Mouse (Mus musculus): ENCODE data around the gene Psenen. TPM values are rescaled to one million over a fixed set of nuclear protein-coding genes. Genes with fewer than 3 reads are reported as not detected.

Gene Psenen
- polyA plus RNA-seq, 1 experiment from 2014 or later, result 190 TPM

GRCm38 (mm10) chr7:30584339-30584738, 20.9 kb upstream of the Psenen start:
- H3K4me3 ChIP-seq (replicated peaks; ENCODE audit: low read depth, low read length), result no peak overlapping the region
- DNase-seq (ENCODE audit: low spot score) (no peak), ATAC-seq (replicated peaks; ENCODE audit: low FRiP score, low read depth) (no peak)
- peaks cover 65% of the 10 kb centered on the region for H3K36me3 ChIP-seq (ENCODE audit: insufficient read depth, low read length)
- H3K27me3 ChIP-seq (ENCODE audit: insufficient read depth, low read length), result no peaks in the 10 kb centered on the region
- WGBS, result 89% methylated on average over 10 of the region's 10 CpGs
- no peak for TF ChIP-seq CTCF (IDR thresholded peaks at IDR 0.05; ENCODE audit: low read depth)
- H3K4me1 ChIP-seq (replicated peaks; ENCODE audit: insufficient read depth, low read length), result peaks cover 6% of the 10 kb centered on the region; the same call in 1 of the 2 replicates
- no peaks in the 10 kb centered on the region for H3K9me3 ChIP-seq (replicated peaks; ENCODE audit: low read length)
- H3K9ac ChIP-seq (ENCODE audit: low read depth, low read length), result no peak overlapping the region
- no peak overlapping the region for H3K4me2 ChIP-seq (ENCODE audit: low read length)
- no peak overlapping the region for H3K27ac ChIP-seq

DNA sequence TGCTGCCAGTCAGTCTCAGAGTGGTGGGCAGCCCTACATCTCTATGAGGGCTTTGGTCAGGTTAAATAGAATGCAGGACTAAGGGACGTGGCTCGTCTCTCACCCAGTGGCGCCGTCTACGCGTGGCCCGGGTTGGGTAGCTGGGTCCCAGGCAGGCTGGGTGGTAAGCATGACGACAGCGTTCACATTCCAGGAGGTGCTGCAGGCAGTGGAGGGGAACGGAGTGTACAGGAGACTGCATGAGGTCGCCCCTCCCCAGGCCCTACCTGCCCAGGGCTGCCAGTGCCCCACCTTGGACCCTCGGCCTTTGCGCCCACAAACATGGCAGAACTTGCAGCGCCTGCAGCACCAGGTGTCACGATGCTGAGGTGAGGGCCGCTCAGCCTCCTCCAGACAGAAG, 18.1 kb upstream of the Psenen start:
- H3K4me3 ChIP-seq (replicated peaks; ENCODE audit: low read depth, low read length), result no peak overlapping the region
- 85% methylated on average over 16 of the region's 16 CpGs for WGBS
- peak; percentile 61 for ATAC-seq (replicated peaks; ENCODE audit: low FRiP score, low read depth)

DNA sequence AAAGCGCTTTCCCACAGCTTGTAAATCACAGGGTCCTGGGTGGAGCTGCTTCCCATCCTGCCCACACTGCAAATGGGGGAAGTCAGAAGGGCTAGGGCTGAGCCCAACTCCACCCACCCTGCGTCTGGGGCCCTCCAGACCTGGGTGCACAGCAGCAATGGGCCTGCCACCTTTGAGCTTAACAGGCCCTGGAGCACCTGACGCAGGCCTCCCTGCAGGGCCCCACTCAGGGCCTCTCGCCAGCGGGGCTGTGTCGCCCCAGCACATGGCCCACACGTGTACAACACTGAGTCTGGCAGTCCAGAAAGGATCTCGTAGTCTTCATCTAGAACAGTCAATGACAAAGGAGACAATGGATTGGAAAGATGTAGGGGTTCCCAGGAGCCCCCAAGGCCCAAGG, 16.5 kb upstream of the Psenen start:
- Histone ChIP-seq H3K36me3 (ENCODE audit: insufficient read depth, low read length) (peaks cover 94% of the 10 kb centered on the region), H3K4me3 (replicated peaks; ENCODE audit: low read depth, low read length) (no peak overlapping the region), H3K27ac (no peak overlapping the region), H3K27me3 (ENCODE audit: insufficient read depth, low read length) (no peaks in the 10 kb centered on the region), H3K9me3 (replicated peaks; ENCODE audit: low read length) (no peaks in the 10 kb centered on the region), H3K9ac (ENCODE audit: low read depth, low read length) (no peak overlapping the region), H3K4me1 (replicated peaks; ENCODE audit: insufficient read depth, low read length) (no peaks in the 10 kb centered on the region), H3K4me2 (ENCODE audit: low read length) (no peak overlapping the region)
- DNase-seq (ENCODE audit: low spot score) (no peak), ATAC-seq (replicated peaks; ENCODE audit: low FRiP score, low read depth) (no peak)
- TF ChIP-seq CTCF (IDR thresholded peaks at IDR 0.05; ENCODE audit: low read depth), result no peak
- WGBS, result 93% methylated on average over 8 of the region's 8 CpGs

More for the DNA sequence above, 18.1 kb upstream of the Psenen start:
- Histone ChIP-seq H3K4me2 (ENCODE audit: low read length) (no peak overlapping the region), H3K27me3 (ENCODE audit: insufficient read depth, low read length) (no peaks in the 10 kb centered on the region), H3K27ac (no peak overlapping the region), H3K9me3 (replicated peaks; ENCODE audit: low read length) (no peaks in the 10 kb centered on the region), H3K4me1 (replicated peaks; ENCODE audit: insufficient read depth, low read length) (no peaks in the 10 kb centered on the region), H3K36me3 (ENCODE audit: insufficient read depth, low read length) (peaks cover 89% of the 10 kb centered on the region), H3K9ac (ENCODE audit: low read depth, low read length) (no peak overlapping the region)
- DNase-seq (ENCODE audit: low spot score), result no peak
- TF ChIP-seq CTCF (IDR thresholded peaks at IDR 0.05; ENCODE audit: low read depth), result no peak

DNA sequence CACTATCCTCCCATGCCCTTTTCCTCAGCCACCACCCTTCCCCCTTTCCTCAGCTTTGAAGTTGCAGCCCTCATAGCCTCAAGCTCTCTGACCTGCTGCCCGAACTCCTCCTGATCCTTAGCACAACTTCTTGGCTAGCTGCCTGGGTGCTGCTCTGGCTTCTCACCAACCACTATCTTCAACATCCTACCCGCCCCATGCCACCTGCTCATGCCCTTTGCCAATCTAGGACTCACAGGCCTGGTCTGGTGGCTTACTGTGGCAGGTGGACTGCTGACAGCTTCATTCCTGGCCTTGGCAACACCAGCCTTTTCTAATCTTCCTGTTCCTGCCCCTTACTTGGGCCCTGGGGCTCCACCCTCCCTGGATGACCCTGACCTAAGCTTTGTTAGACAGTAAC, 9.5 kb upstream of the Psenen start:
- H3K4me2 ChIP-seq (ENCODE audit: low read length), result no peak overlapping the region
- no peaks in the 10 kb centered on the region for H3K27me3 ChIP-seq (ENCODE audit: insufficient read depth, low read length)
- H3K27ac ChIP-seq, result no peak overlapping the region
- ATAC-seq (replicated peaks; ENCODE audit: low FRiP score, low read depth), result no peak
- H3K4me3 ChIP-seq (replicated peaks; ENCODE audit: low read depth, low read length), result no peak overlapping the region
- no peaks in the 10 kb centered on the region for H3K4me1 ChIP-seq (replicated peaks; ENCODE audit: insufficient read depth, low read length)
- no peak for DNase-seq (ENCODE audit: low spot score)
- TF ChIP-seq CTCF (IDR thresholded peaks at IDR 0.05; ENCODE audit: low read depth), result no peak
- peaks cover 89% of the 10 kb centered on the region for H3K36me3 ChIP-seq (ENCODE audit: insufficient read depth, low read length)
- no peaks in the 10 kb centered on the region for H3K9me3 ChIP-seq (replicated peaks; ENCODE audit: low read length)
- WGBS, result 78% methylated on average over 2 of the region's 2 CpGs
- no peak overlapping the region for H3K9ac ChIP-seq (ENCODE audit: low read depth, low read length)

DNA sequence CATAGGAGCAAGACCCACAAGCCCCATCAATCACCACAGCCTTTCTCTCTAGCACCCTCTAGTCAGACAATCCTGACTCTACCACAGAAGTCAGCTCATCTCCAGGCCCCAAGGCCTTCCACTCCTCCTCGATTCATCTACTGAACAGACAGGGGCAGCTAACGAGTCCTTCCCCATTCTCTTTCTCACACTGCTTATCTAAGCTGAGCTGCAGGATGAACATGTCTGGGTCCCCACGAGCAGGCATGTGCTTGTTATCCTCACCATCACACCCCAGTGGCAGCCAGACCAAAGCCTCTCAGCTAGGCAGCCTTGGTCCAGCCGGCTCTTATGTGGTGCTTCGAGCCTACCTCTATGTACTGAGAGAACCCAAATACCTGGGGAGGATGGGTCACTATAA, 9.0 kb upstream of the Psenen start:
- no peak for ATAC-seq (replicated peaks; ENCODE audit: low FRiP score, low read depth)
- DNase-seq (ENCODE audit: low spot score), result no peak
- no peak overlapping the region for H3K27ac ChIP-seq
- WGBS, result 86% methylated on average over 5 of the region's 5 CpGs
- H3K27me3 ChIP-seq (ENCODE audit: insufficient read depth, low read length), result no peaks in the 10 kb centered on the region
- H3K4me2 ChIP-seq (ENCODE audit: low read length), result no peak overlapping the region
- H3K36me3 ChIP-seq (ENCODE audit: insufficient read depth, low read length), result peaks cover 83% of the 10 kb centered on the region
- TF ChIP-seq CTCF (IDR thresholded peaks at IDR 0.05; ENCODE audit: low read depth), result no peak
- no peaks in the 10 kb centered on the region for H3K4me1 ChIP-seq (replicated peaks; ENCODE audit: insufficient read depth, low read length)
- no peak overlapping the region for H3K4me3 ChIP-seq (replicated peaks; ENCODE audit: low read depth, low read length)
- H3K9me3 ChIP-seq (replicated peaks; ENCODE audit: low read length), result no peaks in the 10 kb centered on the region
- H3K9ac ChIP-seq (ENCODE audit: low read depth, low read length), result no peak overlapping the region

GRCm38 (mm10) chr7:30567555-30567954, 4.1 kb upstream of the Psenen start:
- DNase-seq (ENCODE audit: low spot score) (no peak), ATAC-seq (replicated peaks; ENCODE audit: low FRiP score, low read depth) (no peak)
- peaks cover 47% of the 10 kb centered on the region for H3K36me3 ChIP-seq (ENCODE audit: insufficient read depth, low read length)
- no peak overlapping the region for H3K27ac ChIP-seq
- H3K4me1 ChIP-seq (replicated peaks; ENCODE audit: insufficient read depth, low read length), result no peaks in the 10 kb centered on the region
- no peaks in the 10 kb centered on the region for H3K9me3 ChIP-seq (replicated peaks; ENCODE audit: low read length)
- 84% methylated on average over 11 of the region's 11 CpGs for WGBS
- no peak for TF ChIP-seq CTCF (IDR thresholded peaks at IDR 0.05; ENCODE audit: low read depth)
- H3K27me3 ChIP-seq (ENCODE audit: insufficient read depth, low read length), result no peaks in the 10 kb centered on the region
- no peak overlapping the region for H3K9ac ChIP-seq (ENCODE audit: low read depth, low read length)
- H3K4me2 ChIP-seq (ENCODE audit: low read length), result no peak overlapping the region
- H3K4me3 ChIP-seq (replicated peaks; ENCODE audit: low read depth, low read length), result no peak overlapping the region

GRCm38 (mm10) chr7:30566033-30566432, 2.6 kb upstream of the Psenen start:
- H3K9me3 ChIP-seq (replicated peaks; ENCODE audit: low read length), result no peaks in the 10 kb centered on the region
- H3K4me1 ChIP-seq (replicated peaks; ENCODE audit: insufficient read depth, low read length), result no peaks in the 10 kb centered on the region
- WGBS, result 73% methylated on average over 9 of the region's 9 CpGs
- no peak for ATAC-seq (replicated peaks; ENCODE audit: low FRiP score, low read depth)
- H3K36me3 ChIP-seq (ENCODE audit: insufficient read depth, low read length), result peaks cover 39% of the 10 kb centered on the region
- H3K27me3 ChIP-seq (ENCODE audit: insufficient read depth, low read length), result no peaks in the 10 kb centered on the region
- H3K4me2 ChIP-seq (ENCODE audit: low read length), result no peak overlapping the region
- TF ChIP-seq CTCF (IDR thresholded peaks at IDR 0.05; ENCODE audit: low read depth), result no peak
- no peak overlapping the region for H3K9ac ChIP-seq (ENCODE audit: low read depth, low read length)
- H3K4me3 ChIP-seq (replicated peaks; ENCODE audit: low read depth, low read length), result no peak overlapping the region
- H3K27ac ChIP-seq, result no peak overlapping the region
- peak; percentile 48 for DNase-seq (ENCODE audit: low spot score)

Data from kidney, postnatal 0 days (tissue).